Mouse (Mus musculus) cerebellum, adult 2 months (tissue): ENCODE results near the gene Urgcp. TPM values are rescaled to one million over a fixed set of nuclear protein-coding genes. Genes with fewer than 3 reads are reported as not detected.

Experiments
- DNase-seq, 2 experiments: peaks; one replicate each; pipeline ENCODE4 v3.0.0; 2021
- H3K27ac ChIP-seq: fragments of 200-500 bp; 2 replicates; pipeline ENCODE4 v1.5.1; 2012; ENCODE audit warnings: low read length, control low read depth, inconsistent platforms; ENCODE audit not compliant: insufficient read depth
- H3K27me3 ChIP-seq: fragments of 200-500 bp; 2 replicates; pipeline ENCODE4 v1.6.1; 2012; ENCODE audit warnings: inconsistent platforms, mild to moderate bottlenecking, low read length, moderate library complexity; ENCODE audit not compliant: control insufficient read depth, insufficient read depth
- H3K4me1 ChIP-seq: fragments of 200-500 bp; 2 replicates; pipeline ENCODE4 v1.6.1; 2011; ENCODE audit warnings: low read length; ENCODE audit not compliant: control insufficient read depth, insufficient read depth
- H3K4me3 ChIP-seq: fragments of 200-500 bp; replicated peaks from 2 replicates; pipeline ENCODE3; 2011; ENCODE audit warnings: mild to moderate bottlenecking, low read depth, low read length, control low read depth; ENCODE audit not compliant: insufficient read depth
- CTCF ChIP-seq: fragments of 200-500 bp; IDR thresholded peaks from 2 replicates; pipeline ENCODE4 v1.5.1; 2011; ENCODE audit warnings: low read depth, mild to moderate bottlenecking, control low read depth, low read length, moderate library complexity, borderline replicate concordance; ENCODE audit not compliant: insufficient read depth
- POLR2A ChIP-seq: fragments of 200-500 bp; IDR thresholded peaks from 2 replicates; pipeline ENCODE4 v1.6.1; 2011; ENCODE audit warnings: low read length, control low read depth, borderline replicate concordance; ENCODE audit not compliant: insufficient read depth
- WGBS: fragments of 180-500 bp; shearing (Covaris S2); methylation state at CpG from one replicate; pipeline ENCODE4 v1.1.7; 2018; 5-methylcytosine and 5-hydroxymethylcytosine counted together
- polyA plus RNA-seq: library from polyadenylated mRNA; depleted of rRNA; stranded (reverse); fragments of >200 nt; gene quantifications from 2 replicates; pipeline ENCODE4 v1.2.3, GENCODE M21; 2012

Urgcp gene
- polyA plus RNA-seq, 1 experiment = 37.9 TPM

- Histone ChIP-seq H3K4me3 (no peak overlapping the region), H3K27me3 (no peaks in the 10 kb centered on the region), H3K27ac (no peak overlapping the region), H3K4me1 (no peaks in the 10 kb centered on the region)
- TF ChIP-seq POLR2A = no peak
- DNase-seq = no peak
- WGBS = 86% methylated on average over 34 of the region's 34 CpGs
Measured at GRCm38 (mm10) chr11:5716938-5717705, 45.1 kb downstream of the Urgcp start.

- TF ChIP-seq CTCF = no peak
- no peak for TF ChIP-seq POLR2A
- 80% methylated on average over 11 of the region's 11 CpGs for WGBS
- H3K27ac ChIP-seq = no peak overlapping the region
Measured at GRCm38 (mm10) chr11:5716246-5716645, 45.9 kb downstream of the Urgcp start.

GRCm38 (mm10) chr11:5715630-5716105 is 46.5 kb downstream of the Urgcp start, which contains the start of gene Mrps24:
TSS of gene Mrps24 (minus strand) at chr11:5715680.
- H3K4me1 ChIP-seq = no peaks in the 10 kb centered on the region
- TF ChIP-seq CTCF (no peak), POLR2A (no peak)
- H3K4me3 ChIP-seq = no peak within 1 kb of the TSS
- no peak within 1 kb of the TSS for H3K27ac ChIP-seq
- H3K27me3 ChIP-seq = no peaks in the 10 kb centered on the region
- 64% methylated on average over 14 of the region's 14 CpGs for WGBS
- DNase-seq = no peak

More at GRCm38 (mm10) chr11:5716246-5716645, 45.9 kb downstream of the Urgcp start:
- H3K4me3 ChIP-seq = no peak overlapping the region
- peak in 1 of 2 experiments; percentile 10 for DNase-seq
- H3K4me1 ChIP-seq = no peaks in the 10 kb centered on the region
- H3K27me3 ChIP-seq = no peaks in the 10 kb centered on the region

GRCm38 (mm10) chr11:5715179-5715578 is 47.0 kb downstream of the Urgcp start:
- TF ChIP-seq POLR2A = no peak
- TF ChIP-seq CTCF = no peak
- Histone ChIP-seq H3K4me3 (no peak overlapping the region), H3K27ac (no peak overlapping the region), H3K27me3 (no peaks in the 10 kb centered on the region), H3K4me1 (no peaks in the 10 kb centered on the region)
- 85% methylated on average over 9 of the region's 9 CpGs for WGBS
- DNase-seq = no peak

GRCm38 (mm10) chr11:5707530-5708353 is 54.4 kb downstream of the Urgcp start:
- Histone ChIP-seq H3K27ac (no peak overlapping the region; the same call in 1 of the 2 replicates), H3K4me1 (peaks cover 9% of the 10 kb centered on the region; the same call in 1 of the 2 replicates), H3K27me3 (no peaks in the 10 kb centered on the region), H3K4me3 (peak overlapping the region; percentile 78)
- peak; percentile 90 for DNase-seq
- 17% methylated on average over 50 of the region's 50 CpGs for WGBS
- peak; percentile 94 for TF ChIP-seq POLR2A
- no peak for TF ChIP-seq CTCF

- Histone ChIP-seq H3K27me3 (no peaks in the 10 kb centered on the region), H3K27ac (no peak overlapping the region; the same call in 1 of the 2 replicates), H3K4me1 (peaks cover 9% of the 10 kb centered on the region; the same call in 1 of the 2 replicates), H3K4me3 (peak overlapping the region; percentile 78)
- under 1% methylated on average over 43 of the region's 43 CpGs for WGBS
- TF ChIP-seq CTCF (no peak), POLR2A (no peak)
- no peak for DNase-seq
Measured at GRCm38 (mm10) chr11:5706874-5707529, 55.2 kb downstream of the Urgcp start.

- Histone ChIP-seq H3K27me3 (no peaks in the 10 kb centered on the region), H3K4me3 (no peak overlapping the region), H3K27ac (no peak overlapping the region), H3K4me1 (peaks cover 9% of the 10 kb centered on the region; the same call in 1 of the 2 replicates)
- 90% methylated on average over 9 of the region's 9 CpGs for WGBS
- TF ChIP-seq POLR2A (no peak), CTCF (no peak)
- no peak for DNase-seq
Measured at GRCm38 (mm10) chr11:5705972-5706371, 56.2 kb downstream of the Urgcp start.
